Mouse (Mus musculus) adrenal gland, postnatal 25 days (tissue): ENCODE results near the gene Olfr1282. TPM values are rescaled to one million over a fixed set of nuclear protein-coding genes. Genes with fewer than 3 reads are reported as not detected.
"Not testable (repeated sequence)": the region's sequence is repeated elsewhere in the genome, so short reads cannot be mapped to it uniquely, and the experiment has no call there.

Experiments
- DNase-seq: peaks from one replicate; pipeline ENCODE4 v3.0.0; 2021; ENCODE audit warnings: mixed read lengths
- long read RNA-seq: library from polyadenylated mRNA; stranded (forward); transcript quantifications from one replicate; pipeline ENCODE4 v2.0.0, GENCODE M21; 2021
- total RNA-seq: library from RNA; stranded (reverse); gene quantifications from 2 replicates; pipeline ENCODE4 v1.2.3, GENCODE M21; 2021

Olfr1282 gene
- not detected in 2 replicates for total RNA-seq
- long read RNA-seq = 0 reads

- DNase-seq = no peak
These were observed at the start of gene Olfr1282 for GRCm38 (mm10) chr2:111335976-111336375. Olfr1282 (minus strand) TSS chr2:111336076.

- DNase-seq = no peak
These were observed 39.3 kb upstream of the Olfr1282 start, which contains the start of gene Olfr1284 for GRCm38 (mm10) chr2:111375222-111375621. Olfr1284 (plus strand) TSS chr2:111375522.

GRCm38 (mm10) chr2:111366490-111366889 lies 30.6 kb upstream of the Olfr1282 start, which contains the start of gene Olfr1283:
Olfr1283 (plus strand) TSS chr2:111366790.
- no peak for DNase-seq

GRCm38 (mm10) chr2:111333721-111334120 lies 2.2 kb downstream of the Olfr1282 start:
- DNase-seq = not testable (repeated sequence)

- DNase-seq = no peak
These were observed 9.7 kb downstream of the Olfr1282 start, which contains the start of gene Olfr1281 for GRCm38 (mm10) chr2:111326220-111326619. Olfr1281 (plus strand) TSS chr2:111326520.

- DNase-seq = no peak
These were observed 22.2 kb downstream of the Olfr1282 start, which contains the start of gene Olfr1280 for GRCm38 (mm10) chr2:111313717-111314116. Olfr1280 (plus strand) TSS chr2:111314017.

- no peak for DNase-seq
These were observed 35.5 kb downstream of the Olfr1282 start, which contains the start of gene Olfr1279 for GRCm38 (mm10) chr2:111300374-111300773. Olfr1279 (plus strand) TSS chr2:111300635.

GRCm38 (mm10) chr2:111298541-111298940 lies 37.3 kb downstream of the Olfr1282 start:
- no peak for DNase-seq

- DNase-seq = no peak
These were observed 46.0 kb downstream of the Olfr1282 start, which contains the start of gene Olfr1278 for GRCm38 (mm10) chr2:111289836-111290235. Olfr1278 (plus strand) TSS chr2:111290136.

Other genes starting within 250 kb of the Olfr1282 start
- not detected in 2 replicates for gene Gm13941, start 230.1 kb downstream of the Olfr1282 start, total RNA-seq
- gene Gm15130, start 183.1 kb downstream of the Olfr1282 start, total RNA-seq = not detected in 2 replicates
- gene 4930430A15Rik, start 106.5 kb downstream of the Olfr1282 start, total RNA-seq = not detected in 2 replicates
- not detected in 2 replicates for gene Olfr1275, start 100.8 kb downstream of the Olfr1282 start, total RNA-seq
- gene Olfr1276, start 81.6 kb downstream of the Olfr1282 start, total RNA-seq = not detected in 2 replicates
- not detected in 2 replicates for gene Olfr1277, start 62.0 kb downstream of the Olfr1282 start, total RNA-seq
- not detected in 2 replicates for gene Olfr1278, start 45.9 kb downstream of the Olfr1282 start, total RNA-seq
- gene Olfr1279, start 35.4 kb downstream of the Olfr1282 start, total RNA-seq = not detected in 2 replicates
- not detected in 2 replicates for gene Olfr1280, start 22.1 kb downstream of the Olfr1282 start, total RNA-seq
- not detected in 2 replicates for gene Olfr1281, start 9.6 kb downstream of the Olfr1282 start, total RNA-seq
- gene Olfr1283, start 30.7 kb upstream of the Olfr1282 start, total RNA-seq = not detected in 2 replicates
- not detected in 2 replicates for gene Olfr1284, start 39.4 kb upstream of the Olfr1282 start, total RNA-seq
- gene Olfr1286, start 87.0 kb upstream of the Olfr1282 start, total RNA-seq = not detected in 2 replicates
- not detected in 2 replicates for gene Olfr1287, start 113.1 kb upstream of the Olfr1282 start, total RNA-seq
- gene Olfr1288, start 138.0 kb upstream of the Olfr1282 start, total RNA-seq = not detected in 2 replicates
- gene Olfr1289, start 144.7 kb upstream of the Olfr1282 start, total RNA-seq = not detected in 2 replicates
- not detected in 2 replicates for gene Olfr1290, start 157.8 kb upstream of the Olfr1282 start, total RNA-seq
- not detected in 2 replicates for gene Olfr1291-ps1, start 161.1 kb upstream of the Olfr1282 start, total RNA-seq
- gene Olfr1293-ps, start 189.1 kb upstream of the Olfr1282 start, total RNA-seq = not detected in 2 replicates
- gene Olfr1294, start 204.2 kb upstream of the Olfr1282 start, total RNA-seq = not detected in 2 replicates
- gene Olfr1295, start 233.6 kb upstream of the Olfr1282 start, total RNA-seq = not detected in 2 replicates